Mouse (Mus musculus) liver, embryonic 16.5 days (tissue): ENCODE results near the gene Olfr1459. TPM values are rescaled to one million over a fixed set of nuclear protein-coding genes. Genes with fewer than 3 reads are reported as not detected.

ENCODE experiments used
- ATAC-seq: fragments of 200-750 bp; cut with Nextera tagmentation; 2 replicates; pipeline ENCODE4 v1.8.0; 2017; ENCODE audit warnings: low read depth, mild to moderate bottlenecking, moderate number of reproducible peaks, moderate library complexity
- H3K27ac ChIP-seq: fragments of 300-500 bp; sonication (generic); 2 replicates; pipeline ENCODE4 v1.5.1; 2014; ENCODE audit warnings: mild to moderate bottlenecking, low read length
- H3K27me3 ChIP-seq: fragments of 300-500 bp; sonication (generic); 2 replicates; pipeline ENCODE4 v1.6.1; 2014; ENCODE audit warnings: low read depth, low read length, mixed read lengths; ENCODE audit not compliant: control insufficient read depth, insufficient read depth
- H3K36me3 ChIP-seq: fragments of 300-500 bp; sonication (generic); 2 replicates; pipeline ENCODE4 v1.6.1; 2014; ENCODE audit warnings: mild to moderate bottlenecking; ENCODE audit not compliant: control insufficient read depth, insufficient read depth
- H3K4me1 ChIP-seq: fragments of 300-500 bp; sonication (generic); 2 replicates; pipeline ENCODE4 v1.6.1; 2014; ENCODE audit warnings: low read depth, low read length, mixed read lengths; ENCODE audit not compliant: control insufficient read depth
- H3K4me2 ChIP-seq: fragments of 300-500 bp; sonication (generic); 2 replicates; pipeline ENCODE4 v1.6.1; 2014; ENCODE audit warnings: low read depth, low read length, mixed read lengths
- H3K4me3 ChIP-seq: fragments of 300-500 bp; sonication (generic); 2 replicates; pipeline ENCODE4 v1.5.1; 2014; ENCODE audit warnings: low read depth, mild to moderate bottlenecking, low read length
- H3K9ac ChIP-seq: fragments of 300-500 bp; sonication (generic); 2 replicates; pipeline ENCODE4 v1.6.1; 2014; ENCODE audit warnings: low read depth, low read length
- H3K9me3 ChIP-seq: fragments of 300-500 bp; sonication (generic); replicated peaks from 2 replicates; pipeline ENCODE4 v1.6.1; 2016; ENCODE audit warnings: low read length; ENCODE audit not compliant: control insufficient read depth
- WGBS: fragments of 180-500 bp; shearing (Covaris S2); extraction: QIAGEN DNeasy Blood & Tissue Kit; methylation state at CpG from one replicate; pipeline ENCODE4 v1.1.7; 2014; ENCODE audit not compliant: insufficient replicate concordance; 5-methylcytosine and 5-hydroxymethylcytosine counted together
- polyA plus RNA-seq: library from polyadenylated mRNA; unstranded; fragments of >200 nt; fragmentation: Nextera tagmentation; extraction: Ambion mirVana; gene quantifications from 2 replicates; pipeline ENCODE4 v1.2.1, GENCODE M21; 2015

Gene Olfr1459
- polyA plus RNA-seq, result not detected in 2 replicates

DNA sequence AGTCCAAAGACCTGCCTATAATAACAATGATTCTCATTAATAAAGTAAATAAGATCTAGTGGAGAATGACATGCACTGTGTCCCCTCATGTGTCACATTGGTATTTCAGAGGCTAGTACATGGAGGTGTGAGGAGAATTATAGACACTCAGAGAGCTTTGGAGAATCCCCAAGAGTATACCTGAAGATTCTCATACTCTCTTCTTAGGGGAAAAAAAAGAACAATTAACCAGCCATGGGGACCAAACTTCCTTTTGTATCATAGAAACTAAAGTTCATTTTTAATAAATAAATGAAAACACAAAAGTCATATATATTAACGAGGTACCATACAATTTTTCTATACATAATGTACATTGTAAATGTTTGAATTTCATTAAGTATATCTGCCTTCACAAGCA lies at the start of gene Olfr1459:
Gene Olfr1459, minus strand, starts transcription at position 101 of the 400 bp plus-strand sequence.
- ATAC-seq, result no peak
- WGBS, result 39% methylated on average over 1 of the region's 1 CpGs

DNA sequence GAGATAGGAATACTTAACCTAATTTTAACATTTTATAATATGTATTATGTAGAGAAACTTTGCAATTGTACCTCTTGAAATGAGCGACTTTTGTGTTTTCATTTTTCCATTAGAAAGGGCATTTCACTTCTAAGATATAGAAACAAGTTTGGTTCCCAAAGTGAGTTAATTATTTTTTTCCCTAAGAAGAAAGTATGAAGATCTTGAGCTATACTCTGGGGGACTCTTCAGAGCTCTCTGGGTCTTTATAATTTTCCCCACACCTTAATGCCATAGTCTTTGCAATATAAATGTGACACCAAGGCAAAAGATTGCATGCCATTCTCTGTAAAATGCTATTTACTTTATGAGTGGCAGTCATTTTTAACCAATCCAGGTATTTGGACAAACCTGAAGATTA lies 36.1 kb upstream of the Olfr1459 start, which contains the start of gene Olfr1462:
Gene Olfr1462, plus strand, starts transcription at position 301 of the 400 bp plus-strand sequence.
- H3K27me3 ChIP-seq, result no peaks in the 10 kb centered on the region
- no peaks in the 10 kb centered on the region for H3K9me3 ChIP-seq
- no peak for ATAC-seq
- H3K4me3 ChIP-seq, result no peak within 1 kb of the TSS
- H3K4me1 ChIP-seq, result no peaks in the 10 kb centered on the region
- no peak within 1 kb of the TSS for H3K9ac ChIP-seq
- no peaks in the 10 kb centered on the region for H3K36me3 ChIP-seq
- WGBS, result 54% methylated on average over 1 of the region's 1 CpGs
- H3K4me2 ChIP-seq, result no peak within 1 kb of the TSS
- no peak within 1 kb of the TSS for H3K27ac ChIP-seq

More for the DNA sequence above, at the start of gene Olfr1459:
- Histone ChIP-seq H3K27me3 (no peaks in the 10 kb centered on the region), H3K9me3 (no peaks in the 10 kb centered on the region), H3K36me3 (no peaks in the 10 kb centered on the region), H3K9ac (no peak within 1 kb of the TSS), H3K4me1 (no peaks in the 10 kb centered on the region), H3K4me3 (no peak within 1 kb of the TSS), H3K27ac (no peak within 1 kb of the TSS), H3K4me2 (no peak within 1 kb of the TSS)

DNA sequence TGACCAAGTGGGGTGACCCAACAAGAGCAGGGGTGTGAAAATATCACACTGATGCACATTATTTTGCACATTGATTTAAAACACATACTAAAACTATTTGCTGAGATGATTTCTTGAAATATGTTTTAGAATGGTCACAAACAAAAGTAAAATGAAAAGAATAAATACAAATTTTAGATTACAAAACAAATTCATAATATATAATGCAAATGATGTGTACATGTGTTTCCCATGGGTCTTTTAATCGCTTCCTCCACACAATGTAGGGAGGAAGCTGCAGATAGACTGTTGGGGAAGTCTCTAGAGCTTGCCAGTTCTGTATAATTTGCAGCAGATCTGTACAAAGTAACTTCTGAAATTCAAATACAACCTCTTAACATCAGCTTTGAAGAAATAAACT lies 13.4 kb upstream of the Olfr1459 start, which contains the start of gene Olfr1461:
Gene Olfr1461, plus strand, starts transcription at position 301 of the 400 bp plus-strand sequence.
- Histone ChIP-seq H3K9ac (no peak within 1 kb of the TSS), H3K27ac (no peak within 1 kb of the TSS), H3K4me1 (no peaks in the 10 kb centered on the region), H3K36me3 (no peaks in the 10 kb centered on the region), H3K27me3 (no peaks in the 10 kb centered on the region), H3K9me3 (no peaks in the 10 kb centered on the region), H3K4me2 (no peak within 1 kb of the TSS), H3K4me3 (no peak within 1 kb of the TSS)
- no peak for ATAC-seq
- 43% methylated on average over 1 of the region's 1 CpGs for WGBS

DNA sequence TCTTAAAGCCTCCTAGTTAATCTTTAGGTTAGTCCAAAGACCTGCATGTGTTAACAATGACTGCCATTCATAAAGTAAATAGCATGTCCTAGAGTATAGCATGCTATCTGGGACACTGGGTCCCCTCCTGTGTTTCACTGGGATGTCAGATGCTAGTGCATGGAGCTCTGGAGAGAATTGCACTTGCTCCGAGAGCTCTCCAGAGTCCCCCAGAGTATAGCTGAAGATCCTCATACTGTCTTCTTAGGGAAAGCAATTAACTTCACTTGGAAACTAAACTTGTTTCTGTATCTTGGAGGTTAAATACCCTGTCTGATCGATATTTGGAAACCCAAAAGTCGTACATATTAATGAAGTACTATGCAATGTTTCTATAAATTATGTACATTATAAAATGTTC lies 42.7 kb downstream of the Olfr1459 start, which contains the start of gene Olfr1458:
Gene Olfr1458, minus strand, starts transcription at position 101 of the 400 bp plus-strand sequence.
- Histone ChIP-seq H3K4me2 (no peak within 1 kb of the TSS), H3K4me3 (no peak within 1 kb of the TSS), H3K9me3 (no peaks in the 10 kb centered on the region), H3K9ac (no peak within 1 kb of the TSS), H3K27me3 (no peaks in the 10 kb centered on the region), H3K4me1 (no peaks in the 10 kb centered on the region), H3K27ac (no peak within 1 kb of the TSS), H3K36me3 (no peaks in the 10 kb centered on the region)
- no peak for ATAC-seq
- 58% methylated on average over 3 of the region's 3 CpGs for WGBS

DNA sequence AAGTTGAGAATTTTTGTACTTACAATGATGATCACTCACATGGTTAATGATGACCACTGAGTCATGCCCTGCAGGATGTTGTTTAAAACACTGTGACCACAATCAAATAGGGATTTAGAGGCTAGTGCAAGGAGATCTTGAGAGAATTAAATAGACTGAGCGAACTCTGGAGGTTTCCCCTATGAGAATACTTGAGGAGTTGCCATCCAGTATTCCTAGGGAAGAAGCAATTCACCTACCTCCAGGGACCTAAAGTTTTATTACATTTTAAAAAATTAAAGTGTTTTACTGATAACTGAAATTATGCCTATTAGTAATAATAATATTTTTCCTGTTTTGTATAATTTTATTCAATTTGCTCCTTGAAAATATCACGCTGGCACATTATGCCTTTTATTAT lies 51.6 kb downstream of the Olfr1459 start, which contains the start of gene Olfr1457:
Gene Olfr1457, minus strand, starts transcription at position 101 of the 400 bp plus-strand sequence.
- H3K4me3 ChIP-seq, result no peak within 1 kb of the TSS
- H3K9me3 ChIP-seq, result no peaks in the 10 kb centered on the region
- no peaks in the 10 kb centered on the region for H3K4me1 ChIP-seq
- H3K9ac ChIP-seq, result no peak within 1 kb of the TSS
- H3K4me2 ChIP-seq, result no peak within 1 kb of the TSS
- 40% methylated on average over 2 of the region's 2 CpGs for WGBS
- H3K27ac ChIP-seq, result no peak within 1 kb of the TSS
- ATAC-seq, result no peak
- no peaks in the 10 kb centered on the region for H3K27me3 ChIP-seq
- no peaks in the 10 kb centered on the region for H3K36me3 ChIP-seq

DNA sequence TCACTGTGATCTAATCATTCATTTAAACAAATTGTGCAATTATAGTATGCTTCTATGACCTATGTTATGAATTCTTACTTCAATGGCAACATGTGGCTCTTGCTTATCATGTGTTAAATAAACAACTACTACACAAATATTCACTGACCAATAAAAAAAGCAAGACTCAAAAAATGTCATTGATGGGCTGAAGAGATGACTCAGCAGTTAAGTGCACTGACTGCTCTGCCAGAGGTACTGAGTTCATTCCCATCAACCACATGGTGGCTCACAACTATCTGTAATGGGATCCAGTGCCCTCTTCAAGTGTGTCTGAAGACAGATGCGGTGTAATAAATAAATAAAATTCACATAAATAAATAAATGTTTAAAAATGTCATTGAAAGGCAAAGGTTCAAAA lies 55.4 kb downstream of the Olfr1459 start:
- H3K36me3 ChIP-seq, result no peaks in the 10 kb centered on the region
- H3K4me1 ChIP-seq, result no peaks in the 10 kb centered on the region
- H3K27ac ChIP-seq, result no peak overlapping the region
- 57% methylated on average over 1 of the region's 1 CpGs for WGBS
- no peak overlapping the region for H3K9ac ChIP-seq
- H3K4me2 ChIP-seq, result no peak overlapping the region
- H3K9me3 ChIP-seq, result no peaks in the 10 kb centered on the region
- no peak overlapping the region for H3K4me3 ChIP-seq
- ATAC-seq, result no peak
- H3K27me3 ChIP-seq, result no peaks in the 10 kb centered on the region

Other genes starting within 250 kb of the Olfr1459 start
- gene Olfr1447, start 245.8 kb downstream of the Olfr1459 start, polyA plus RNA-seq, result not detected in 2 replicates
- gene Olfr1448, start 225.1 kb downstream of the Olfr1459 start, polyA plus RNA-seq, result not detected in 2 replicates
- not detected in 2 replicates for gene Olfr1449, start 218.7 kb downstream of the Olfr1459 start, polyA plus RNA-seq
- not detected in 2 replicates for gene Olfr1450, start 199.3 kb downstream of the Olfr1459 start, polyA plus RNA-seq
- not detected in 2 replicates for gene Olfr1451, start 154.5 kb downstream of the Olfr1459 start, polyA plus RNA-seq
- not detected in 2 replicates for gene Olfr1453, start 121.2 kb downstream of the Olfr1459 start, polyA plus RNA-seq
- not detected in 2 replicates for gene Olfr1454, start 88.9 kb downstream of the Olfr1459 start, polyA plus RNA-seq
- not detected in 2 replicates for gene Olfr1457, start 51.7 kb downstream of the Olfr1459 start, polyA plus RNA-seq
- not detected in 2 replicates for gene Olfr1458, start 42.8 kb downstream of the Olfr1459 start, polyA plus RNA-seq
- not detected in 2 replicates for gene Olfr1461, start 13.5 kb upstream of the Olfr1459 start, polyA plus RNA-seq
- not detected in 2 replicates for gene Olfr1462, start 36.2 kb upstream of the Olfr1459 start, polyA plus RNA-seq
- not detected in 2 replicates for gene Olfr1463, start 81.8 kb upstream of the Olfr1459 start, polyA plus RNA-seq
- gene Olfr1465, start 166.0 kb upstream of the Olfr1459 start, polyA plus RNA-seq, result not detected in 2 replicates
- gene Olfr1466, start 189.3 kb upstream of the Olfr1459 start, polyA plus RNA-seq, result not detected in 2 replicates
- gene Olfr1467, start 212.7 kb upstream of the Olfr1459 start, polyA plus RNA-seq, result not detected in 2 replicates